Mouse (Mus musculus): ENCODE results near the gene Atg4a-ps. TPM values are rescaled to one million over a fixed set of nuclear protein-coding genes. Genes with fewer than 3 reads are reported as not detected.
"Not testable (repeated sequence)": the region's sequence is repeated elsewhere in the genome, so short reads cannot be mapped to it uniquely, and the experiment has no call there.

Gene Atg4a-ps
- 0.18 and 0.74 TPM in 2 replicates for polyA plus RNA-seq (2015; fragmentation: Nextera tagmentation; extraction: Ambion mirVana)

GRCm38 (mm10) chr3:103645968-103646367, at the start of gene Atg4a-ps:
Atg4a-ps (minus strand) TSS chr3:103646068.
- H3K4me3 ChIP-seq (replicated peaks); H3K4me2 ChIP-seq; H3K36me3 ChIP-seq; H3K9me3 ChIP-seq; H3K27me3 ChIP-seq (replicated peaks); H3K27ac ChIP-seq; H3K9ac ChIP-seq; H3K4me1 ChIP-seq; ATAC-seq (ENCODE audit: insufficient read depth, low FRiP score, low read depth): not testable (repeated sequence)
- 86% methylated on average over 2 of the region's 2 CpGs for WGBS

GRCm38 (mm10) chr3:103695556-103695955, 49.7 kb upstream of the Atg4a-ps start:
- H3K9me3 ChIP-seq, result no peaks in the 10 kb centered on the region
- no peak overlapping the region for H3K27ac ChIP-seq
- H3K4me1 ChIP-seq, result no peaks in the 10 kb centered on the region
- 47% methylated on average over 3 of the region's 3 CpGs for WGBS
- H3K4me3 ChIP-seq (replicated peaks), result no peak overlapping the region
- no peak overlapping the region for H3K9ac ChIP-seq
- no peak for ATAC-seq (ENCODE audit: insufficient read depth, low FRiP score, low read depth)
- no peak overlapping the region for H3K4me2 ChIP-seq
- H3K27me3 ChIP-seq (replicated peaks), result no peaks in the 10 kb centered on the region
- no peaks in the 10 kb centered on the region for H3K36me3 ChIP-seq

GRCm38 (mm10) chr3:103690506-103690905, 44.6 kb upstream of the Atg4a-ps start:
- Histone ChIP-seq H3K4me1 (no peaks in the 10 kb centered on the region), H3K36me3 (no peaks in the 10 kb centered on the region), H3K27ac (no peak overlapping the region), H3K9ac (no peak overlapping the region), H3K9me3 (no peaks in the 10 kb centered on the region), H3K4me3 (replicated peaks) (no peak overlapping the region), H3K4me2 (no peak overlapping the region), H3K27me3 (replicated peaks) (no peaks in the 10 kb centered on the region)
- WGBS, result 72% methylated on average over 3 of the region's 3 CpGs
- ATAC-seq (ENCODE audit: insufficient read depth, low FRiP score, low read depth), result no peak

GRCm38 (mm10) chr3:103689043-103689442, 43.2 kb upstream of the Atg4a-ps start:
- 62% methylated on average over 1 of the region's 1 CpGs for WGBS
- H3K27ac ChIP-seq, result no peak overlapping the region
- no peak for ATAC-seq (ENCODE audit: insufficient read depth, low FRiP score, low read depth)

GRCm38 (mm10) chr3:103683966-103684319, 38.1 kb upstream of the Atg4a-ps start:
- Histone ChIP-seq H3K27me3 (replicated peaks) (no peaks in the 10 kb centered on the region), H3K9ac (no peak overlapping the region), H3K4me1 (no peaks in the 10 kb centered on the region), H3K36me3 (no peaks in the 10 kb centered on the region), H3K27ac (no peak overlapping the region), H3K4me2 (no peak overlapping the region), H3K9me3 (no peaks in the 10 kb centered on the region), H3K4me3 (replicated peaks) (no peak overlapping the region)
- 40% methylated on average over 5 of the region's 5 CpGs for WGBS
- no peak for ATAC-seq (ENCODE audit: insufficient read depth, low FRiP score, low read depth)

More at GRCm38 (mm10) chr3:103689043-103689442, 43.2 kb upstream of the Atg4a-ps start:
- no peaks in the 10 kb centered on the region for H3K27me3 ChIP-seq (replicated peaks)
- H3K36me3 ChIP-seq, result no peaks in the 10 kb centered on the region
- no peak overlapping the region for H3K9ac ChIP-seq
- no peak overlapping the region for H3K4me3 ChIP-seq (replicated peaks)
- no peaks in the 10 kb centered on the region for H3K9me3 ChIP-seq
- H3K4me1 ChIP-seq, result no peaks in the 10 kb centered on the region
- no peak overlapping the region for H3K4me2 ChIP-seq

GRCm38 (mm10) chr3:103683234-103683965, 37.5 kb upstream of the Atg4a-ps start:
- Histone ChIP-seq H3K4me2 (no peak overlapping the region), H3K9ac (no peak overlapping the region), H3K27me3 (replicated peaks) (no peaks in the 10 kb centered on the region), H3K36me3 (no peaks in the 10 kb centered on the region), H3K4me3 (replicated peaks) (no peak overlapping the region), H3K27ac (no peak overlapping the region), H3K4me1 (no peaks in the 10 kb centered on the region), H3K9me3 (no peaks in the 10 kb centered on the region)
- WGBS, result 9% methylated on average over 21 of the region's 21 CpGs
- no peak for ATAC-seq (ENCODE audit: insufficient read depth, low FRiP score, low read depth)

GRCm38 (mm10) chr3:103682473-103682872, 36.6 kb upstream of the Atg4a-ps start:
- no peaks in the 10 kb centered on the region for H3K27me3 ChIP-seq (replicated peaks)
- 44% methylated on average over 4 of the region's 4 CpGs for WGBS
- H3K27ac ChIP-seq, result no peak overlapping the region
- H3K4me3 ChIP-seq (replicated peaks), result no peak overlapping the region
- H3K9ac ChIP-seq, result no peak overlapping the region
- no peak for ATAC-seq (ENCODE audit: insufficient read depth, low FRiP score, low read depth)
- H3K9me3 ChIP-seq, result no peaks in the 10 kb centered on the region
- no peak overlapping the region for H3K4me2 ChIP-seq
- H3K4me1 ChIP-seq, result no peaks in the 10 kb centered on the region
- H3K36me3 ChIP-seq, result no peaks in the 10 kb centered on the region

GRCm38 (mm10) chr3:103678811-103679210, 32.9 kb upstream of the Atg4a-ps start:
- Histone ChIP-seq H3K4me2 (no peak overlapping the region), H3K9ac (no peak overlapping the region), H3K9me3 (no peaks in the 10 kb centered on the region), H3K27me3 (replicated peaks) (no peaks in the 10 kb centered on the region), H3K4me3 (replicated peaks) (no peak overlapping the region), H3K27ac (no peak overlapping the region), H3K4me1 (no peaks in the 10 kb centered on the region), H3K36me3 (no peaks in the 10 kb centered on the region)
- 56% methylated on average over 6 of the region's 6 CpGs for WGBS
- no peak for ATAC-seq (ENCODE audit: insufficient read depth, low FRiP score, low read depth)

- H3K36me3 ChIP-seq, result no peaks in the 10 kb centered on the region
- H3K27me3 ChIP-seq (replicated peaks), result no peaks in the 10 kb centered on the region
- no peak overlapping the region for H3K9ac ChIP-seq
- no peak overlapping the region for H3K4me3 ChIP-seq (replicated peaks)
- H3K4me1 ChIP-seq, result no peaks in the 10 kb centered on the region
- H3K27ac ChIP-seq, result no peak overlapping the region
- H3K9me3 ChIP-seq, result no peaks in the 10 kb centered on the region
- ATAC-seq (ENCODE audit: insufficient read depth, low FRiP score, low read depth), result no peak
- WGBS, result 14% methylated on average over 7 of the region's 7 CpGs
- no peak overlapping the region for H3K4me2 ChIP-seq
These were observed 26.8 kb upstream of the Atg4a-ps start for GRCm38 (mm10) chr3:103672716-103673115.

GRCm38 (mm10) chr3:103672113-103672512, 26.2 kb upstream of the Atg4a-ps start:
- no peak overlapping the region for H3K27ac ChIP-seq
- WGBS, result 67% methylated on average over 4 of the region's 4 CpGs
- no peak overlapping the region for H3K4me3 ChIP-seq (replicated peaks)
- no peaks in the 10 kb centered on the region for H3K27me3 ChIP-seq (replicated peaks)
- H3K9ac ChIP-seq, result no peak overlapping the region
- no peak for ATAC-seq (ENCODE audit: insufficient read depth, low FRiP score, low read depth)
- no peaks in the 10 kb centered on the region for H3K9me3 ChIP-seq
- no peaks in the 10 kb centered on the region for H3K4me1 ChIP-seq
- no peak overlapping the region for H3K4me2 ChIP-seq
- no peaks in the 10 kb centered on the region for H3K36me3 ChIP-seq

GRCm38 (mm10) chr3:103663385-103663784, 17.5 kb upstream of the Atg4a-ps start:
- no peak overlapping the region for H3K4me2 ChIP-seq
- H3K4me3 ChIP-seq (replicated peaks), result no peak overlapping the region
- H3K4me1 ChIP-seq, result no peaks in the 10 kb centered on the region
- WGBS, result 98% methylated on average over 3 of the region's 3 CpGs
- H3K36me3 ChIP-seq, result no peaks in the 10 kb centered on the region
- no peaks in the 10 kb centered on the region for H3K9me3 ChIP-seq
- no peak overlapping the region for H3K9ac ChIP-seq
- H3K27me3 ChIP-seq (replicated peaks), result no peaks in the 10 kb centered on the region
- no peak for ATAC-seq (ENCODE audit: insufficient read depth, low FRiP score, low read depth)
- no peak overlapping the region for H3K27ac ChIP-seq

GRCm38 (mm10) chr3:103661714-103662113, 15.8 kb upstream of the Atg4a-ps start:
- H3K27me3 ChIP-seq (replicated peaks), result no peaks in the 10 kb centered on the region
- H3K27ac ChIP-seq, result no peak overlapping the region
- H3K4me1 ChIP-seq, result no peaks in the 10 kb centered on the region
- H3K4me2 ChIP-seq, result no peak overlapping the region
- WGBS, result 76% methylated on average over 8 of the region's 8 CpGs
- H3K36me3 ChIP-seq, result no peaks in the 10 kb centered on the region
- H3K4me3 ChIP-seq (replicated peaks), result no peak overlapping the region
- no peak for ATAC-seq (ENCODE audit: insufficient read depth, low FRiP score, low read depth)
- H3K9me3 ChIP-seq, result no peaks in the 10 kb centered on the region
- no peak overlapping the region for H3K9ac ChIP-seq

GRCm38 (mm10) chr3:103660012-103660411, 14.1 kb upstream of the Atg4a-ps start:
- H3K27me3 ChIP-seq (replicated peaks), result no peaks in the 10 kb centered on the region
- no peak overlapping the region for H3K27ac ChIP-seq
- no peaks in the 10 kb centered on the region for H3K4me1 ChIP-seq
- H3K9me3 ChIP-seq, result no peaks in the 10 kb centered on the region
- H3K4me2 ChIP-seq, result no peak overlapping the region
- no peak for ATAC-seq (ENCODE audit: insufficient read depth, low FRiP score, low read depth)
- WGBS, result 58% methylated on average over 2 of the region's 2 CpGs
- no peak overlapping the region for H3K9ac ChIP-seq
- H3K36me3 ChIP-seq, result no peaks in the 10 kb centered on the region
- no peak overlapping the region for H3K4me3 ChIP-seq (replicated peaks)
